Mouse (Mus musculus): ENCODE data around the gene Ppwd1.
"Not testable (repeated sequence)": the region's sequence is repeated elsewhere in the genome, so short reads cannot be mapped to it uniquely, and the experiment has no call there.

Ppwd1 gene

DNA sequence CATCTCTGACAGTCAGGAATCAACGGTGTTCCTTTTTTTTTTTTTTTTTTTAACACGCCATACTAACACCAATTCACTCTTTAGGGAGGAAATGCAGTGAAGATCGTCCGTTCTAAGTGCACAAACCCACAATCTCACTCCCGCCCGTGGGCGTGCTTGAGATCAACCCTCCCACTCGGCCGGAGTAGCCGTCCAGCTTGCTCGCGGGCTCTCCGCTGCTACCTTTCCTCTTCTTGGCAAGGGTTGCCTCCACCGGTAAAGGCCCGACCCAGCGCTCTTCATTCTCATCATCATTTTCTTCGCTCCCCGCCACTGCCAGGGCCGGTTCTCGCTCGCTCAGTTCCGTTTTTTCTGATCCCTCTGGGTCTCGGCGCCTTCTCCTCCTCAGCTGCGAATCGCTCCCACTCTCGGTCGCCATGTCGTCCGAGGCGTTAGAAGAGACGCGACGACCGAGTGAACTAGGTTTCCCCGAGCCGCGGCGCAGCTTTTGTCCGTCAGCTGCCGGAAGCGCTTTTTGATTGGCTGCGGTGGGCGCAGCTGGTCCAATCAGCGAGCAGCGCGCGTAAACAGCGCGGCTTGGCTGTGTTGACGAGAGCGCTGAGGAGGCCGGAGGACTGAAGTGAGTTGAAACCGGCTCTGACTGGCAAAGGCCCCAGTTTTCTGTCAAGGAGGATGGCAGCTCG is at the start of gene Ppwd1, which contains the start of gene Cenpk:
TSS of gene Ppwd1 (minus strand) at position 460 of the 683 bp plus-strand sequence.
TSS of gene Cenpk (plus strand) at position 228 of the 683 bp plus-strand sequence.
- DNase-seq (ENCODE audit: extremely low spot score, low spot score), result peak; percentile 99

DNA sequence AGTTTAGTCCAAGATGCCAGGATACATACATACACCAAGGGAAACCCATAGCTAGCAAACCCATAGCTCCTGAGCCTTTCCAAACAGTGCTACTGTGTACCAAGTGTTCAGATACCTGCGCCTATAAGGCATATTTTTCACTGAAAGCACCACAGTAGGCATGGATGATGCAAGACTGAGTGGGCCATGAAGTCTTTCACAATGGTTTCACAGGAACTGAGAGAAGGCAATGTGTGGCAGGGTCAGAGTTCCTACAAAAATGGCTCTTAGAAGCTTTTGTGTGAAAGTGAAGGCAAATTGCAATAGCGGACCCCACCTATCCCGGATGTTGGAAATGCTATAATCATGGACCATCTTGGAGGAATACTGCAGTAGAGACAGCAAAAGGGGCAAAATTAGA is 30.4 kb upstream of the Ppwd1 start:
- no peak for DNase-seq (ENCODE audit: extremely low spot score, low spot score)

DNA sequence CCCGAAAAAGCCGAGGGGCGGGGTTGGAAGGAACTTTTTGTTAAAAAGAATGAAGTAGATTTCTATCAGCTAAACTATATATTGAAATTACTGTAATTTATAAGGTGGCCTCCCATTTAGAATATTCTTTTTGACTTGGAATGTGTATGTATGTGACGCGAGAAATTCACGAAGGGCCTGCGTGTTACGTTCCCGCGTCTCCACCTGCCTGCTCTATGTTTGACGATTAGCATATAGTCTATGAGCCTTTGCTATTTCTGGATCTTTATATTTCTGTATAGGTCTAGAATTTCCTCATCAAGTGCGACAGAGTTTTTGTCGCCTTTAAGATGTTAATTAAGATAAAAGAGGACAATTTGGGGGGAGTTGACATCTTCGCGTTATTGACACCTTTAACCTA is 538 bp upstream of the Ppwd1 start:
- no peak for DNase-seq (ENCODE audit: extremely low spot score, low spot score)

DNA sequence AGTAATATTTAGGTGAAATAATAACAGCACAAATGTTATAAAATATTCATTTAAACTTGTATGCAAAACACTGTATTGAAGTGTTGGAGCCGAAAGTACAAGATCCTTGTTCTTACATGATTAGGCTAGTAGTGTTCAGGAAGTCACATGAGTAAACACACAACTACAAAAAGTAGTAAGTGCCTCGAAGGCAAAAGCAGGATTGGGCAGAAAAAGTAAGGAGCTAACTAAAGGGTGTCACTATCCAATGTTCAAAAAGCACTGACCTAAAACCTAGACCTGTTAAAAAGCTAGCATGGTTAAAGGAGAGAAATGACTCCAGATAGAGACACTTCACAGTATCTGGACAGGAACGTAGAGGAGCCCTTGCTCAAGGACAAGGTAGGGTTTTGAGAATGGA is 1.2 kb downstream of the Ppwd1 start:
- no peak for DNase-seq (ENCODE audit: extremely low spot score, low spot score)

DNA sequence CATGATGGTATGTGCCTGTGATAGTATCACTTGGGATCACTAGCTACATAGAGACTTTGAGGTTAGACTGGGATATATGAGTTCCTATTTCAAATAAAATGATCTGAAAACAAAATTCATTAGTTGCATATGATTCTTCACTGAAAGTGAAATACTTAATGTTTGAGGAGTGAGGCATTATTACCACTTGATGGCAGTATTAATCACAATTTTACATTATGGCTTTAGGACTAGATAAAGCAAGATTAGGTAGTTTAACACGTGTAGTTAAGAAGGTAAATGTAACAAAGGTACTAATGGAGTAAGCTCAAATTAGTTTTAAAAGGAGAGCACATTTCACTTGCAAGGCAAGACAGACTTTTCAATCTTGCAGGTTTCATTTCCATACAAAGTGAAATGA is 24.3 kb downstream of the Ppwd1 start:
- no peak for DNase-seq (ENCODE audit: extremely low spot score, low spot score)

DNA sequence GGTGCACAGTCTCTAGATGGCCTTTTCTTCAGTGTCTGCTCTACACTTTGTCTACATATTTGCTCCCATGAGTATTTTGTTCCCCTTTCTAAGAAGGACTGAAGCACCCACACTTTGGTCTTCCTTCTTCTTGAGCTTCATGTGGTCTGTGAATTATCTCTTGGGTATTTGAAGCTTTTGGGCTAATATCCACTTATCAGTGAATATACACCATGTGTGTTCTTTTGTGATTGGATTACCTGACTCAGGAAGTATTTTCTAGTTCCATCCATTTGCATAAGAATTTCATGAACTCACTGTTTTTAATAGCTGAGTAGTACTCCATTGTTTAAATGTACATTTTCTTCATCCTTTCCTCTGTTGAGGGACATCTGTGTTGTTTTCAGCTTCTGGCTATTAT is 32.8 kb downstream of the Ppwd1 start:
- DNase-seq (ENCODE audit: extremely low spot score, low spot score), result not testable (repeated sequence)

DNA sequence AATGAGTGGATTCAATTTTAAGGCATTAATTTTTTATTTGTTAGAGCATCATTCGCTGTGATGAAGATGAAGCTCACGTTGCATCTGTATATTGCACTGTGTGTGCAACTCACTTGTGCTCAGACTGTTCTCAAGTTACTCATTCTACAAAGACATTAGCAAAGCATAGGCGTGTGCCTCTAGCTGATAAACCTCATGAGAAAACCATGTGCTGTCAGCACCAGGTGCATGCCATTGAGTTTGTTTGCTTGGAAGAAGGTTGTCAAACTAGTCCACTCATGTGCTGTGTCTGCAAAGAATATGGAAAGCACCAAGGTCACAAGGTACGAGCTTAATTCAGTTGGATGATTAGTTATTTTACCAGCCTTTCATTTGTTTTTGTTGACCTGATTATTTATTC is 41.3 kb downstream of the Ppwd1 start:
- no peak for DNase-seq (ENCODE audit: extremely low spot score, low spot score)

DNA sequence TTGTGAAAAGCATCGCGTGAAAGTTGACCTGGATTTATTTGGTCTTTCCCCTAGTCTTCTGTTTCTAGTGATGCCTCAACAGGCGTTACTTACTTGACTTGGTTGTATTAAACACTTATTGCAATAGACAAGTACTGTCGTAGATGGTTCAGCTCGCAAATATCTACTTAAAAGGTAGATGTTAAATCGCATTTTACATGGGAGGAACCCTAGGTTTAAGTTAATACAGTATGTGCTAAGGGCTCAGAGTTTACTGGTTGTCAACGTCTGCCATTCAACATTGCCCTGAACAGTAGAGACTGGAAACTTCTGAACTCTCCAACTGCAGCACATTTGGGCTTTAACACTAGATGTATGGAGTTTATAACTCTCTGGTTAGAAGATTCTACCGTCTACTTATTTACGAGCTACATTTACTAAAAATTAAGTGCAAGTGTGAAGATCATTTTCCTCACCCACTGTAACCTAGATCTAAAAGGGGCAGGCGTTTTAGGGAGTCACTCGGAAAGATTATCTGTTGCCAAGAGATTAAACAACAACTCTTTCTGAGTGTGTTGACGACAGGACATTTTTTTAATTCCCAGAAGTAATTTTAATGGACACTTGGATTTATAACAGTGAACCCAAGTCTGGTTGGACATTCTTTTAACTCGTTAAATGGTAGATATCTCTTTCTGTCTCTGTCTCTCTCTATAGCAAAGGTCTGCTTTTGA is 49.3 kb downstream of the Ppwd1 start:
- no peak for DNase-seq (ENCODE audit: extremely low spot score, low spot score)

DNA sequence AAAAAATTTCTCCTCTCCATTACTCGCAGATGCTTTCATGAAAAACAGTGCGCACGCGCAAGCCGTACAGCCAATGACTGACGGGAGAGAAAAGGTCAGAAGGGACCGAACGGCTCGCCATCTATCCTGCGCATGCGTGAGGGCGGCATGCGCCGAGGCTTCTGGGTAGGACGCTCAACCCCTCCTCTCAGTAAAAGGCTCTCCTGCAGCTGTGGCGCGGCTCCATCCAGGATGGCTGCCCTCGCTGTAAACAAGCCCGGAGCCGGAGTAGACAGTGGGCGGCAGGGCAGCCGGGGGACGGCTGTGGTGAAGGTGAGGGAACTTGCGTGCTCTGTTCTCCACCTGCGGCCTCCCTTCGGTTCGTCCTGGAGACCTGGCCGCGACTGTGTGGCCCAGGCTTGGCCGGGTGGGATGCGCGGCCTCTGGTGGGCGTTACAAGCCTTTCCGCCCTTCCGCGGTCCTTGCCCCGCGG is 50.0 kb downstream of the Ppwd1 start, which contains the start of gene Trim23:
TSS of gene Trim23 (plus strand) at position 148 of the 472 bp plus-strand sequence.
- DNase-seq (ENCODE audit: extremely low spot score, low spot score), result peak; percentile 95

DNA sequence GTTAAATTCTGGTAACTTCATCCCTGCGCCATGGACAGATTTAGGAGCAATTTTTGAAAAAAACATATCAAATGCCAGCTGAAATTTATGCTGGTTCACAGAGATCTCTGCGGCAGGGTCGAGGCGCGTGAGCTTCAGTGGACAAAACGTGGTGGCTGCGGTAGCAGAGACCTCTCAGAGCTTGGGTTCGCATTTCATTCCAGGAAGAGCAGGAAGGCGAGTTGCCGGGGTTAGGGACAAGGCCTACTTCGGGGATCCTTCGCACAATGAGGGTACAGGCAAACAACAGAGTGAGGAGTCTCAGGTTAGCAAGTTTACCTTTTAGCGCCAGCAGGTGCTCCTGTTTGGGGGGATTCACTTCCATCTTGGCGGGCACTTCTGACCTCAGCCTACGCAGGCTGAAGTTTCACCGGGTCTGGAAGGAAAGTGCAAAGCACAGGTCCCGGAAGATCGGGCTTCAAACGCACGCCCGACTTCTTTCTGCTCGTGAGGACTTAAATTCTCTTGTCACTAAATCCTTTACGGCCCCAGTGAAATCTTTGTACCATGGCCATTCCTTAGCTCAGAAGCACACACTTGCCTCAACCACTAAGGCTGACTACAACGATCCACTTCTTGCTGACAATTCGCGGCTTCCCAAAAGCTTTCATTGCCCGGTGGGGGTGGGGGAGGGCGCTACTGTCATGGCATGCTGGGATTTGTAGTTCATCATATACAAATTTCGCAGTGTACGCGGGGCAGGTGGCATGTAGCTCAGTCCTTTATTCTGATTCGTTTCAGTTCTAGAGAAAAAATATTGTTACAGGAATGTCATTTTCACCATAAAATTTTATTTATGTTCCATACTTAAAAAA is 50.6 kb downstream of the Ppwd1 start, which contains the start of gene Trappc13:
TSS of gene Trappc13 (minus strand) at position 674 of the 854 bp plus-strand sequence.
- DNase-seq (ENCODE audit: extremely low spot score, low spot score), result peak; percentile 87

DNA sequence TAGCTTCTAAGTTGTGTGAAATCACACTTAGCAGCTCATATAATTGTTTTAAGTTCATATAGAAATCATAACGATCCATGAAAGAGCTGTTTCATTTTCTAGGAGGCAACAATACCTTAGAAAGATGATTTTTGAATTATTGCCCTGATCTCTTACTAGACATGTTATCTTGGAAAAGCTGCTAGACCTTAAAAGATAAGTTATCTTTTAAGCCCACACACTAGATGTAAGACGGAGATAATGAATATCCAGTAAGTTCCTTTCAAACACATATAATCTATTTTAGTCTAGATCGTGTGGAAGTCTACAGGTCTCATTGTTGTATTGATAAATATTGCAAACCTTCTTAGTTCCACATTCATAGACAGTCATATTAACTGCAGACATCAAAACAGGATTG is 51.8 kb downstream of the Ppwd1 start:
- no peak for DNase-seq (ENCODE audit: extremely low spot score, low spot score)

DNA sequence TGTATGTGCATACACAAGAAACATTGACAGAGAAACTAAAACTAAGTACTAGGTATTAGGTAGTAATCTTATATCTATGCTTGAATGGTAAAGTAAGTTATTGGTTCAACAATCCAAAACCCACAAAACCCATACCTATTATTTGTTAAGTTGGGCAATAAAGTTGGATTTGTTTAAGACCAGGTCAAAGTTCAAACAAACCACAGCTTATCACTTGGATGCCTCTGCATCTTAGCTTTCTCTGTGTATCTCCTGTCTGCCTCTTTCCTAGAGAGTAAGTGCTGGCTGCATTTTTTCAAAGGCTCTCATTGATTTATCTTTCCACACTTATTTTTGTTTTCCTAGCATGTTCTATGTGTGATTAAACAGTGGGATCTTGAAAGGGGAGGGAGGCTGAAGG is 56.1 kb downstream of the Ppwd1 start:
- DNase-seq (ENCODE audit: extremely low spot score, low spot score), result no peak

DNA sequence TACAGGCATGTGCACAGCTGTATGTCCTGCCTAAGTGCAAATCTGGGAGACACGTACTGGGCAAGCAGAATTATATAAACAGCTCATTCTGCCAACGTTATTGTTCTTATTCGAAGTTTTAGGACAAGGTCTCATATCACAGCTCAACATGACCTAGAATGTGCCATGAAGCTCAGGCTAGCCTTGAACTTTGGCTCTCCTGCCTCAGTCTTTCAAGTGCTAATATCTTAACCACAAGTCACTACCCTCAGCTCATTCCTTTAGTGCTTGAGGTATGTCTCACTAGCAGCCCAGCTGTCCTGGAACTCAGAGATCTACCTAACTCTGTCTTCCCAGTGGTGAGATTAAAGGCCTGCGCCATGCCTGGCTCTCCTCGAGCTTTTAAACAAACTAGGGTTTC is 56.9 kb downstream of the Ppwd1 start:
- no peak for DNase-seq (ENCODE audit: extremely low spot score, low spot score)

DNA sequence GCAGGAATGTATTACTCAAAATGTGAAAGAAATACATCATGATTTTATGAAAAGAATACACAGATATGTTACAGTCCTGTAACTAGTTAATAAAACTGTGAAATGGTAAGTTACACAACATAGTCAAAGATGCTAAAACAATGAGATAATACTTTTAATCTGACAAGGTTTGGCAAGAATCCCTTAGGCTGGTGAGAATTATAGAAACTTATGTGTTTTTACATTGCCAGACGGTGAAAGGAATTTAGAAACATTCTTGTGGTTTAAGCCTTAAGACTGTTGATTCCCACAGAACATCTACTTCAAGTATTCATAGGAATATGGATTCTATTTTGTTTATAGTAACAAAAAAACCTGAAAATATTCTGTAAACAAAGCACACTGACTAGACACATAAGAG is 73.0 kb downstream of the Ppwd1 start:
- no peak for DNase-seq (ENCODE audit: extremely low spot score, low spot score)
